Mouse (Mus musculus): ENCODE data around the gene Prss43.

DNA sequence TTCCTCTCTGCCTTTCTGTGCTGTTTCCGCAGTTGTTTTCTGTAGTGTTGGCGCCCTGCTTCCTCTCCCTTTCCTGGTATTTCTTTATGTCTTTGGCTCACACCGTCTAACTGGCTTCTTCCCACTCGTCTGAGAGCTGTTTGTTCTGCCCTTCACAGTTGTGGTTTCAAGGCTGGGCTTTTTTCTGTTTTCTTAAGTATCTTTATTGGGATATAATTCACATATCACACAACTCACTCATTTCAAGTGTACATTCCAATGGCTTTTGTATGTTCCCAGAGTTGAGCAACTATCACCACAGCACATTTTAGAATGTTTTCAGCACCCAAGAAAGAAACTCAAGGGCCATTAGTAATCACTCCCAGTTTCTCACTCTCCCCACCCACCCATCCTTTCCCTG is 36.0 kb upstream of the Prss43 start:
- TF ChIP-seq CTCF (IDR thresholded peaks at IDR 0.05; ENCODE audit: low read depth) (no peak), EP300 (optimal IDR thresholded peaks at IDR 0.05) (no peak)

All from stomach, postnatal 0 days (tissue).